Mouse (Mus musculus): ENCODE results near the gene Hhipl1. TPM values are rescaled to one million over a fixed set of nuclear protein-coding genes. Genes with fewer than 3 reads are reported as not detected.

The Hhipl1 gene
- polyA plus RNA-seq, 1 experiment = 1.8 TPM

- H3K27me3 ChIP-seq (ENCODE audit: control insufficient read depth, insufficient read depth, low read length) = peaks cover 14% of the 10 kb centered on the region
- no peaks in the 10 kb centered on the region for H3K36me3 ChIP-seq (ENCODE audit: control insufficient read depth, insufficient read depth, low read length)
- no peak for DNase-seq (ENCODE audit: low read depth in 1 of 2, low spot score in 2 of 2)
- H3K4me3 ChIP-seq (ENCODE audit: extremely low read depth, insufficient read depth, insufficient read length) = no peak overlapping the region
- WGBS = 81% methylated on average over 15 of the region's 15 CpGs
- H3K4me1 ChIP-seq (ENCODE audit: control insufficient read depth, insufficient read depth, insufficient read length) = no peaks in the 10 kb centered on the region; the same call in none of the 2 replicates
- no peak overlapping the region for H3K27ac ChIP-seq (ENCODE audit: insufficient read depth, low read length)
- TF ChIP-seq CTCF (IDR thresholded peaks at IDR 0.05; ENCODE audit: extremely low read depth, insufficient read depth, insufficient read length, insufficient replicate concordance) = no peak
- no peak for TF ChIP-seq POLR2A (IDR thresholded peaks at IDR 0.05; ENCODE audit: low read depth, low read length)
These were observed 27.7 kb upstream of the Hhipl1 start for GRCm38 (mm10) chr12:108278221-108278918.

GRCm38 (mm10) chr12:108284455-108285224 is 21.4 kb upstream of the Hhipl1 start:
- no peak overlapping the region for H3K27ac ChIP-seq (ENCODE audit: insufficient read depth, low read length)
- 69% methylated on average over 14 of the region's 14 CpGs for WGBS

DNA sequence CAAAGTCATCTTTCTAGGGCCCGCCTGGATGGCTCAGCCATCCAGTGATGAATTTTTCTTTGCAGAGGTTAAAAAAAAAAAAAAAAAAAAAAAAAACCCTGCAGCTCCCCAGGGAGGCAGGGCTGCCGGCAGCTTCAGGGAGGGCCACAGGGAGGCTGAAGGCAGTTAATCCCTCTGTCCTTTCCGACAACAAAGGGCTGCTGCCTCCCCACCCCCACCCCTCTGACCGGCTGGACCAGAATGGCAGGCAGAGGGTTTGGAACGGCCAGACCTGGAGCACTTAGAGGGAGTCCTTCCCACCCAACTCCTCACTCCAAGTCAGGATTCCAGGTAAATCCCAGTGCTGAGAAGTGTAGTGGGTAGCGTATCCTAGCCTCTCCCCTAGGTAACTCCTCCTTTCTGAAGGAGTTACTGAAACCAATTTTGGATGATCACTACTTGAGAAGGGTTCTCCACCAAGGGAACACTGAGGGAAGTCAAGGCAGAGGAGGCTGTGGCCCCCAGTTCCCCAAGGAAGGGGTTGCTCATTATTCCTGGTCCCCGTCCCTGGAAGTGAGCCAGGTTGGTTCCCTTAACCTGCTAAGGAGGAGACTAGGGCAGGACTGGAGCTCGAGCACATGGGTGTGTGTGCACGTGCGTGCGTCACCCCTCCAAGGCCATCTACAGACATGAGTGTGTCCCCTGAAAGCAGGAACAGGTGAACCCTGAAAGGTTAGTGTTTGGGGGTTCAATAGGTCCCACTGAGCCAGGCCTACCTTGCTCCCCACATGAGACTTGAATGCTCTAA is 20.7 kb upstream of the Hhipl1 start:
- no peak for DNase-seq (ENCODE audit: low read depth in 1 of 2, low spot score in 2 of 2)
- TF ChIP-seq POLR2A (IDR thresholded peaks at IDR 0.05; ENCODE audit: low read depth, low read length) = no peak
- no peak for TF ChIP-seq CTCF (IDR thresholded peaks at IDR 0.05; ENCODE audit: extremely low read depth, insufficient read depth, insufficient read length, insufficient replicate concordance)
- H3K27me3 ChIP-seq (ENCODE audit: control insufficient read depth, insufficient read depth, low read length) = no peaks in the 10 kb centered on the region
- no peaks in the 10 kb centered on the region for H3K4me1 ChIP-seq (ENCODE audit: control insufficient read depth, insufficient read depth, insufficient read length)
- WGBS = 67% methylated on average over 11 of the region's 11 CpGs
- no peak overlapping the region for H3K4me3 ChIP-seq (ENCODE audit: extremely low read depth, insufficient read depth, insufficient read length)
- no peak overlapping the region for H3K27ac ChIP-seq (ENCODE audit: insufficient read depth, low read length)
- no peaks in the 10 kb centered on the region for H3K36me3 ChIP-seq (ENCODE audit: control insufficient read depth, insufficient read depth, low read length)

More at GRCm38 (mm10) chr12:108284455-108285224, 21.4 kb upstream of the Hhipl1 start:
- no peaks in the 10 kb centered on the region for H3K4me1 ChIP-seq (ENCODE audit: control insufficient read depth, insufficient read depth, insufficient read length)
- no peaks in the 10 kb centered on the region for H3K36me3 ChIP-seq (ENCODE audit: control insufficient read depth, insufficient read depth, low read length)
- no peak overlapping the region for H3K4me3 ChIP-seq (ENCODE audit: extremely low read depth, insufficient read depth, insufficient read length)
- no peaks in the 10 kb centered on the region for H3K27me3 ChIP-seq (ENCODE audit: control insufficient read depth, insufficient read depth, low read length)
- no peak for TF ChIP-seq CTCF (IDR thresholded peaks at IDR 0.05; ENCODE audit: extremely low read depth, insufficient read depth, insufficient read length, insufficient replicate concordance)
- DNase-seq (ENCODE audit: low read depth in 1 of 2, low spot score in 2 of 2) = no peak

- WGBS = 86% methylated on average over 4 of the region's 4 CpGs
- DNase-seq (ENCODE audit: low read depth in 1 of 2, low spot score in 2 of 2) = no peak
- Histone ChIP-seq H3K4me1 (ENCODE audit: control insufficient read depth, insufficient read depth, insufficient read length) (no peaks in the 10 kb centered on the region), H3K27ac (ENCODE audit: insufficient read depth, low read length) (no peak overlapping the region), H3K36me3 (ENCODE audit: control insufficient read depth, insufficient read depth, low read length) (no peaks in the 10 kb centered on the region), H3K4me3 (ENCODE audit: extremely low read depth, insufficient read depth, insufficient read length) (no peak overlapping the region), H3K27me3 (ENCODE audit: control insufficient read depth, insufficient read depth, low read length) (no peaks in the 10 kb centered on the region)
- TF ChIP-seq CTCF (IDR thresholded peaks at IDR 0.05; ENCODE audit: extremely low read depth, insufficient read depth, insufficient read length, insufficient replicate concordance) = no peak
- TF ChIP-seq POLR2A (IDR thresholded peaks at IDR 0.05; ENCODE audit: low read depth, low read length) = no peak
These were observed 19.7 kb upstream of the Hhipl1 start for GRCm38 (mm10) chr12:108286381-108286780.

- no peak for TF ChIP-seq POLR2A (IDR thresholded peaks at IDR 0.05; ENCODE audit: low read depth, low read length)
- WGBS = 89% methylated on average over 8 of the region's 8 CpGs
These were observed 19.1 kb upstream of the Hhipl1 start for GRCm38 (mm10) chr12:108287011-108287410.

DNA sequence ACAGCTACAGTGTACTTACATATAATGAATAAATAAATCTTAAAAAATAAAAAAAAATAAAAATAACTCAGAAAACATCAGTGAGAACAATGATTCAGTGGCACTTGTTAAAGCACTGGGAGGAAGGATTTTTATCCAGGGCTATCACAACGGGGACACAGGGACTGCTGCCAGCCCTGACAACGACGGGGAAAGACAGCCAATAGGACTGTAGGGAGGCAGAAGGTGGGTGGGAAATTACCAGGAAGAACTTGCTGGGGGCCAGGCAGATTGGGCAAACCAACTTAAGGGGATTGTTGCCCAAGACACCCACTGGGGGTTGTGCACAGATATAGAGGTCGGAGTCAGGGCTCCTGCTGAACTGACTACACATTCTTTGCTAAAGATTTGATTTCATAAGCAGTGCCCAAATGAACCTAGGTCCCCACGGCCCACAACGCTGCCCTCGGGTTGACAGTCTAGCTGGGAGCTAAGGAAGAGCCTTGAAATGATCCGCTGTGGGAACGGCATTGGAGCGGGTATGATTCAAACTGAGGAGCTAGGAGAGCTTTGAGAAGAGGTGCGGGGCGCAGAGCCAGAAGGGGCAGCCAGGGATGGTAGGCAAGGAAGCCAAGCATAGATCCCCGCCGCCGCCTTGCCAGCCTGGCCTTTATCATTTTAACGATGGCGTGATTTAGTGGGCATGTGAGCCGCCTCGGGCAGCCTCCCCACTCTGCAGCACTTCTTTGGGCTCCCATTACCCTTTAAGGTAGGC is 17.8 kb upstream of the Hhipl1 start:
- 89% methylated on average over 19 of the region's 19 CpGs for WGBS
- Histone ChIP-seq H3K27me3 (ENCODE audit: control insufficient read depth, insufficient read depth, low read length) (no peaks in the 10 kb centered on the region), H3K27ac (ENCODE audit: insufficient read depth, low read length) (no peak overlapping the region), H3K36me3 (ENCODE audit: control insufficient read depth, insufficient read depth, low read length) (no peaks in the 10 kb centered on the region), H3K4me1 (ENCODE audit: control insufficient read depth, insufficient read depth, insufficient read length) (no peaks in the 10 kb centered on the region), H3K4me3 (ENCODE audit: extremely low read depth, insufficient read depth, insufficient read length) (no peak overlapping the region)
- TF ChIP-seq CTCF (IDR thresholded peaks at IDR 0.05; ENCODE audit: extremely low read depth, insufficient read depth, insufficient read length, insufficient replicate concordance) (no peak), POLR2A (IDR thresholded peaks at IDR 0.05; ENCODE audit: low read depth, low read length) (no peak)
- no peak for DNase-seq (ENCODE audit: low read depth in 1 of 2, low spot score in 2 of 2)

More at GRCm38 (mm10) chr12:108287011-108287410, 19.1 kb upstream of the Hhipl1 start:
- Histone ChIP-seq H3K4me3 (ENCODE audit: extremely low read depth, insufficient read depth, insufficient read length) (no peak overlapping the region), H3K4me1 (ENCODE audit: control insufficient read depth, insufficient read depth, insufficient read length) (no peaks in the 10 kb centered on the region), H3K27me3 (ENCODE audit: control insufficient read depth, insufficient read depth, low read length) (no peaks in the 10 kb centered on the region), H3K27ac (ENCODE audit: insufficient read depth, low read length) (no peak overlapping the region), H3K36me3 (ENCODE audit: control insufficient read depth, insufficient read depth, low read length) (no peaks in the 10 kb centered on the region)
- DNase-seq (ENCODE audit: low read depth in 1 of 2, low spot score in 2 of 2) = no peak

All from spleen, adult 2 months (tissue).